8 mouse cellular contexts compared by ENCODE assay signal in genomic region chr6:148944767-148945508, GRCm38 (mm10). TPM values are rescaled to one million over a fixed set of nuclear protein-coding genes. Genes with fewer than 3 reads are reported as not detected.
A peak's percentile ranks its signal among the peaks of the same experiment; 100 is the strongest.
DNase-seq lines count a peak whose midpoint lies in the region; ATAC-seq and TF ChIP-seq lines count a peak whose summit lies in the region.

No protein-coding gene starts in this region.

- intact Hi-C loops in heart, postnatal 14 days (cut with DNase I), result loop anchor here (5.0 kb wide), 2 partner anchors 48 to 157 kb away; partner anchors contain the start of genes Caprin2 and Dennd5b

- peak overlapping the region; percentile 96 for H3K4me3 ChIP-seq in forebrain, embryonic 12.5 days (replicated peaks)
- H3K4me3 ChIP-seq in layer of hippocampus, adult 2 months, result peak overlapping the region; percentile 66
- peak overlapping the region; percentile 94 for H3K4me3 ChIP-seq in lung, embryonic 16.5 days (ENCODE audit: low read length)

- H3K4me1 ChIP-seq in forebrain, embryonic 12.5 days, result peaks cover 31% of the 10 kb centered on the region
- peaks cover 14% of the 10 kb centered on the region; the same call in 1 of the 2 replicates for H3K4me1 ChIP-seq in lung, embryonic 16.5 days (replicated peaks; ENCODE audit: control insufficient read depth, insufficient read depth, low read length)

- H3K9me3 ChIP-seq in forebrain, embryonic 12.5 days, result no peaks in the 10 kb centered on the region
- no peaks in the 10 kb centered on the region for H3K9me3 ChIP-seq in lung, embryonic 16.5 days (ENCODE audit: control insufficient read depth, low read length)

- no peaks in the 10 kb centered on the region; the same call in 1 of the 2 replicates for H3K36me3 ChIP-seq in forebrain, embryonic 12.5 days (replicated peaks)
- 0 out of 2 replicates have a peak, but pooled peaks cover 2% of the 10 kb centered on the region for H3K36me3 ChIP-seq in lung, embryonic 16.5 days (ENCODE audit: control insufficient read depth, insufficient read depth, low read length)

- H3K27ac ChIP-seq in forebrain, embryonic 12.5 days, result peak overlapping the region; percentile 93
- no peak overlapping the region for H3K27ac ChIP-seq in layer of hippocampus, adult 2 months
- peak overlapping the region; percentile 96 for H3K27ac ChIP-seq in lung, embryonic 16.5 days (ENCODE audit: low read length)

- peak; percentile 52 for DNase-seq in ES-CJ7 (ENCODE audit: low read depth, low spot score)
- peak; percentile 51 for DNase-seq in c-Kit-positive CD71-positive TER-119-positive erythroid progenitor cells, embryonic 14.5 days (ENCODE audit: low spot score)
- peak; percentile 68 to 70 for DNase-seq in heart, postnatal 14 days
- DNase-seq in layer of hippocampus, adult 2 months (ENCODE audit: low spot score in 2 of 2), result no peak
- DNase-seq in ovary, adult 18-20 months (ENCODE audit: low spot score), result peak; percentile 35
- DNase-seq in thymus, postnatal 25 days, result peak; percentile 69

- under 1% methylated on average over 91 of the region's 92 CpGs for WGBS in forebrain, embryonic 12.5 days
- under 1% methylated on average over 89 of the region's 92 CpGs for WGBS in lung, embryonic 16.5 days

- no peak for TF ChIP-seq CTCF in layer of hippocampus, adult 2 months (conservative IDR thresholded peaks at IDR 0.05)

- peak overlapping the region; percentile 65 for H3K4me2 ChIP-seq in forebrain, embryonic 12.5 days
- peak overlapping the region; percentile 87 for H3K4me2 ChIP-seq in lung, embryonic 16.5 days (ENCODE audit: low read depth, low read length)

- ATAC-seq in forebrain, embryonic 12.5 days (ENCODE audit: low FRiP score), result peak; percentile 68
- ATAC-seq in lung, embryonic 16.5 days (ENCODE audit: low read depth), result peak; percentile 70

- peak overlapping the region; percentile 98 for H3K9ac ChIP-seq in forebrain, embryonic 12.5 days
- peak overlapping the region; percentile 97 for H3K9ac ChIP-seq in lung, embryonic 16.5 days (ENCODE audit: low read length)

- H3K27me3 ChIP-seq in forebrain, embryonic 12.5 days, result no peaks in the 10 kb centered on the region
- H3K27me3 ChIP-seq in lung, embryonic 16.5 days (ENCODE audit: control insufficient read depth, insufficient read depth, low read depth, low read length), result no peaks in the 10 kb centered on the region

RNA-seq across cellular contexts. Expression of gene Sinhcaf, which starts 1.3 kb away (rescaled TPM):
- 223 and 235 TPM in 2 replicates for polyA plus RNA-seq in forebrain, embryonic 12.5 days (2016; fragmentation: Nextera tagmentation; extraction: Ambion mirVana)
- 1 to 10 TPM; 6.4 to 6.9 TPM for total RNA-seq in heart, postnatal 14 days (2021)
- total RNA-seq in layer of hippocampus, adult 2 months (2021), result 1 to 10 TPM; 2.8 to 3.3 TPM
- polyA plus RNA-seq in lung, embryonic 16.5 days (2015; fragmentation: Nextera tagmentation; extraction: Ambion mirVana), result 91.0 and 99.0 TPM in 2 replicates

RNA-seq across cellular contexts. Expression of gene Caprin2, which starts 48.9 kb away (rescaled TPM):
- 20.7 and 22.4 TPM in 2 replicates for polyA plus RNA-seq in forebrain, embryonic 12.5 days (2016; fragmentation: Nextera tagmentation; extraction: Ambion mirVana)
- 1 to 10 TPM; 5.7 to 6.5 TPM for total RNA-seq in heart, postnatal 14 days (2021)
- 10 to 100 TPM in 1 of 2 experiments, 1 to 10 TPM in 1; 8.3 to 10.7 TPM for total RNA-seq in layer of hippocampus, adult 2 months (2021)
- 14.9 and 15.2 TPM in 2 replicates for polyA plus RNA-seq in lung, embryonic 16.5 days (2015; fragmentation: Nextera tagmentation; extraction: Ambion mirVana)

Comparison
In these comparisons a context has a peak if more than half of its experiments do, and no peak if none do; other contexts are left out.
1. DNase-seq: peak in ES-CJ7 (single experiment), c-Kit-positive CD71-positive TER-119-positive erythroid progenitor cells, embryonic 14.5 days (single experiment), heart, postnatal 14 days (2 of 2), ovary, adult 18-20 months (single experiment) and thymus, postnatal 25 days (single experiment); none in layer of hippocampus, adult 2 months (0 of 2).
2. Peak in every context shown above with its lines, with median percentiles within 50 percentile points of each other: H3K4me3 ChIP-seq.